Mouse (Mus musculus) testis, adult 2 months (tissue): ENCODE data around the gene Slc43a3. TPM values are rescaled to one million over a fixed set of nuclear protein-coding genes. Genes with fewer than 3 reads are reported as not detected.

Source experiments
- H3K27ac ChIP-seq: fragments of 200-500 bp; 2 replicates; pipeline ENCODE4 v1.5.1; 2012; ENCODE audit warnings: low read depth, low read length; ENCODE audit not compliant: control insufficient read depth, insufficient read depth
- H3K27me3 ChIP-seq: fragments of 200-500 bp; 2 replicates; pipeline ENCODE4 v1.6.1; 2012; ENCODE audit warnings: mild to moderate bottlenecking, low read length, moderate library complexity; ENCODE audit not compliant: control insufficient read depth, insufficient read depth
- H3K36me3 ChIP-seq: fragments of 200-500 bp; 2 replicates; pipeline ENCODE4 v1.6.1; 2012; ENCODE audit warnings: mild to moderate bottlenecking, low read length; ENCODE audit not compliant: control insufficient read depth, insufficient read depth
- H3K4me1 ChIP-seq: fragments of 200-500 bp; 2 replicates; pipeline ENCODE4 v1.6.1; 2012; ENCODE audit warnings: low read length; ENCODE audit not compliant: control insufficient read depth, insufficient read depth
- H3K4me3 ChIP-seq: fragments of 200-500 bp; 2 replicates; pipeline ENCODE4 v1.5.1; 2012; ENCODE audit warnings: low read depth, mild to moderate bottlenecking, low read length, moderate library complexity, mixed read lengths; ENCODE audit not compliant: control insufficient read depth
- CTCF ChIP-seq: fragments of 200-500 bp; IDR thresholded peaks from 2 replicates; pipeline ENCODE4 v1.5.1; 2012; ENCODE audit warnings: low read depth, mild to moderate bottlenecking, inconsistent platforms, low read length, moderate library complexity; ENCODE audit not compliant: control insufficient read depth, insufficient read depth, insufficient replicate concordance
- POLR2A ChIP-seq: fragments of 200-500 bp; IDR thresholded peaks from 2 replicates; pipeline ENCODE4 v1.6.1; 2012; ENCODE audit warnings: low read depth, mild to moderate bottlenecking, inconsistent platforms, low read length, moderate library complexity; ENCODE audit not compliant: control insufficient read depth
- polyA plus RNA-seq: library from polyadenylated mRNA; depleted of rRNA; stranded (reverse); fragments of >200 nt; gene quantifications from 2 replicates; pipeline ENCODE4 v1.2.3, GENCODE M21; 2012

Gene Slc43a3
- polyA plus RNA-seq, 1 experiment, result 4.6 TPM

DNA sequence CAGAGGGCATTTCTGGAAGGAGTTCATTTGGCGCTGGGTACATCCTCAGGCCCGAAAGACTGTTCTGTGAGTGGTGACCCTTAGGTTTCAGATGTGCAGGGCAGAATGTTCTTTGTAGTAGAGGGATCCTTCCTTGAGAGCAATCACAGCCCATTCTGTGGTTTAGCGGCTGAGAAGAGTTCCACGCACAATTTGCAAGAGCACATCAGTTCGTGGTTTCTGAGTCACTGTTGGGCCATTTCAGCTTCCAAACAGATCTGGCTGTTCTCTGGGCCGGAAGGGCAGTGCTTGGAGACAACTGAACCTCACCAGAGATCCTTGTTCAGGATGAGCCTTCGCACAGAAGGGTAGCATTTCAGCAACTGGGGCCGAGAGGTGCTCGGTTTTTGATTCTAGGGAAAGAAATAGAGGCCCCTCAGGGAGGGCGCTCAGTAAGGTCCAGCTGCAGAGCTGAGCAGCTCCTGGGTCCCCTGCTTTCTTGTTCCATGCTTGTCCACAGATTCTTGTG is 16.7 kb upstream of the Slc43a3 start:
- Histone ChIP-seq H3K4me1 (no peaks in the 10 kb centered on the region), H3K36me3 (no peaks in the 10 kb centered on the region), H3K27ac (no peak overlapping the region), H3K4me3 (no peak overlapping the region), H3K27me3 (no peaks in the 10 kb centered on the region)
- TF ChIP-seq POLR2A, result no peak
- TF ChIP-seq CTCF, result no peak

DNA sequence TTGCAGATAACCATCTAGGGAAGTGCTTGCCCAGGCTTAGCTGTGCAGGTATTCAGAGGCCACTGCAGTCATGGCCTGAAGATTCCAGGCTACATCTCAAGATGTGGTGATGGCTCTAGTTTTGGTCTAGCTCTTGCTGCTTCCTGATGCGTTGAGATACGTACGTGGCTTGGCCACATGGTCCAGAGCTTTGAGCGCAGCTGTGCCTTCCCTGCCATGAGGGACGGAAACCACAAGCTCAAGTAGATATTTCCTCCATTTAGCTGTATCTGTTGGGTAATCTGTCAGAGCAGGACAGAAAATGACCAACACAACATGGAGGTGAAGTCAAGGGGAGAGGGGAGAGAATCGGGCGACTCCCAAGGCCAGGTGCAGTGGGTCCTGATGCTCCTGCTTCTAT is 6.2 kb upstream of the Slc43a3 start:
- no peaks in the 10 kb centered on the region for H3K27me3 ChIP-seq
- no peaks in the 10 kb centered on the region for H3K36me3 ChIP-seq
- TF ChIP-seq POLR2A (no peak), CTCF (no peak)
- H3K4me3 ChIP-seq, result no peak overlapping the region
- H3K27ac ChIP-seq, result no peak overlapping the region
- H3K4me1 ChIP-seq, result no peaks in the 10 kb centered on the region

GRCm38 (mm10) chr2:84933992-84934648 is 2.3 kb upstream of the Slc43a3 start:
- Histone ChIP-seq H3K27ac (no peak overlapping the region), H3K36me3 (no peaks in the 10 kb centered on the region), H3K4me3 (no peak overlapping the region), H3K27me3 (no peaks in the 10 kb centered on the region), H3K4me1 (peaks cover 15% of the 10 kb centered on the region)
- TF ChIP-seq POLR2A, result no peak
- TF ChIP-seq CTCF, result no peak

- H3K4me3 ChIP-seq, result no peak overlapping the region
- H3K4me1 ChIP-seq, result peaks cover 15% of the 10 kb centered on the region
- H3K27me3 ChIP-seq, result no peaks in the 10 kb centered on the region
Observed at GRCm38 (mm10) chr2:84934649-84935007, 1.8 kb upstream of the Slc43a3 start.

GRCm38 (mm10) chr2:84935065-84935464 is 1.3 kb upstream of the Slc43a3 start:
- no peaks in the 10 kb centered on the region for H3K27me3 ChIP-seq
- H3K4me3 ChIP-seq, result no peak overlapping the region
- no peaks in the 10 kb centered on the region for H3K36me3 ChIP-seq
- peaks cover 15% of the 10 kb centered on the region for H3K4me1 ChIP-seq
- no peak overlapping the region for H3K27ac ChIP-seq
- no peak for TF ChIP-seq CTCF
- TF ChIP-seq POLR2A, result no peak

More at GRCm38 (mm10) chr2:84934649-84935007, 1.8 kb upstream of the Slc43a3 start:
- no peak for TF ChIP-seq CTCF
- no peak for TF ChIP-seq POLR2A
- H3K27ac ChIP-seq, result no peak overlapping the region
- H3K36me3 ChIP-seq, result no peaks in the 10 kb centered on the region

DNA sequence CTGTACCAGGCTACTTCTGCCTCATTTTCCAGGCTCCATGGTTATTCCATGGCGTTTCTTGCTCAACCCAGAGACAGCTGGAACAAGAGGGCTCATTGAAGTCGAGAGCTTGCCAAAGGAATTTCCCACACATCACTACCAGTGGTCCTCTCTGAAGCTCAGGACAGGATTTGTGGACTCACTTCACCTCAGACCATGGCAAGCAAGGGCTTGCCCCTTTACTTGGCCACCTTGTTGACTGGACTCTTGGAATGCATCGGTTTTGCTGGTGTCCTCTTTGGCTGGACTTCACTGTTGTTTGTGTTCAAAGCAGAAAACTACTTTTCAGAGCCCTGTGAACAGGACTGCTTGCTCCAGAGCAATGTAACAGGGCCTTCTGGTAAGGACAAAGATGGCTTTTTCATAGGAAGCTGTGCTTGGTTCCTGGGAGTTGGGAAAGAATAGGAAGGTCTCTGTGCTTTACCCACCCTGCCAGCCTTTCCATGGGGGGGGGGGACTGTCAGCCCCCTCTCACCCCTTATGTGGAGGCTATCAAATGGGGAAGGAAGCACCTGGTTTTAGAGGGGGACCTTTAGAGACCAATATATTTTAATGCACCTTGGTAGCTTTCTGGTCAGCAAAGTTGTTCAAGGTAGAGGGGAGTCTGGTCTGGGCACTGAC is 1.2 kb downstream of the Slc43a3 start:
- Histone ChIP-seq H3K27me3 (no peaks in the 10 kb centered on the region), H3K4me1 (peaks cover 15% of the 10 kb centered on the region), H3K27ac (no peak overlapping the region), H3K36me3 (no peaks in the 10 kb centered on the region), H3K4me3 (no peak overlapping the region)
- TF ChIP-seq POLR2A (no peak), CTCF (no peak)

DNA sequence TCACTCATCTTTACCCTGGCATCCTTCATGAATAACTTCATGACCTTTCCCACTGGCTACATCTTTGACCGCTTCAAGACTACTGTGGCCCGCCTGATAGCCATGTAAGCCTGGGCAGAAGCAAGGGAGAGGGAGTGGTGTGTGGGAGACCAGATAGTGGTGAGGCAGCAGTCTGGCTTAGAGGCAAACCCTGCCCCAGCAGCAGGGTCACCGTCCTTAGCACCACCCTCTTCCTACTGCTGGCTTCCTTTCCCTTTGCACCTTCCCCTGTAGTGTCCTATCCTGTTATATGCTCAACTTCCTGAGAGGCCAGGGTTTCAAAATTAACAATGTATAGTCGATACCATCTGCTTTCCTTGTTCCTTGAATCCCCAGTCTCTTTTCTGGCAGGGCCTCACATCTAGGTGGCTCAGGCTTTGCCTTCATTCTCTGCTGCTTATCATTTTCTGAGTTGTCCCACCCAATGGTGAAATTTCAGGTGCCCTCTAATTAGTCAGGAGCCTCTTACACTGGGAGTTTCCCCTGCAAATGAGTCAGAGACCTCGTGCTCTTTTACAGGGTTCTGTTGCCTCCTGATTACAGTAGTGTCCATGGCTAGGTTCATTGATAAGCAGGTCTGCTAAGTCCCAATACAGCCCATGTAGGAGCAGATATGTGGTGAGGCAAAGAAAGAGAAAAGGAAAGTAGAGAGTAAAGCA is 2.0 kb downstream of the Slc43a3 start:
- Histone ChIP-seq H3K4me1 (peaks cover 15% of the 10 kb centered on the region), H3K27me3 (no peaks in the 10 kb centered on the region), H3K27ac (no peak overlapping the region), H3K36me3 (no peaks in the 10 kb centered on the region), H3K4me3 (no peak overlapping the region)
- TF ChIP-seq POLR2A (no peak), CTCF (no peak)
